Mouse (Mus musculus): ENCODE data around the gene Xntrpc. TPM values are rescaled to one million over a fixed set of nuclear protein-coding genes. Genes with fewer than 3 reads are reported as not detected.

Xntrpc gene
- polyA plus RNA-seq, 1 experiment: 0.18 TPM

- no peak for TF ChIP-seq GATA1 (IDR thresholded peaks at IDR 0.05; ENCODE audit: low read length)
These were observed 42.7 kb downstream of the Xntrpc start for GRCm38 (mm10) chr7:102108206-102108605.

- no peak for TF ChIP-seq GATA1 (IDR thresholded peaks at IDR 0.05; ENCODE audit: low read length)
These were observed 43.7 kb downstream of the Xntrpc start, which contains the start of gene Art5 for GRCm38 (mm10) chr7:102109171-102109570. Gene Art5 (minus strand): TSS chr7:102109489.

DNA sequence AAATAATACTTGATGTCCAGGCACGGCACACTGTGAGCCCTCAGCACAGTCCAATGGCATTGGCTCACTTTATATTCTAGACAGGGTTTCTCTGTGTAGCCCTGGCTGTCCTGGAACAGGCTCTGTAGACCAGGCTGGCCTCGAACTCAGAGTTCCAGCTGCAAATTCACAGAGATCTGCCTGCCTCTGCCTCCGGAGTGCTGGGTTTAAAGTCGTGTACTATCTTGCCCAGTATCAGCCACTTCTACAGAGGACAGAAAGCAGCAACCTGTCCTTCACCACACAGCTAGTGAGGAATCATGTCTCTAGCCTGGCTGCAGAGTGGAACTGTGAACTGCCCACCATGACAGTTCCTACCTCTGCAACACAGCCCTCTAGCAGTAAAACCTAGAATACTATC, 44.2 kb downstream of the Xntrpc start:
- no peak for TF ChIP-seq GATA1 (IDR thresholded peaks at IDR 0.05; ENCODE audit: low read length)

DNA sequence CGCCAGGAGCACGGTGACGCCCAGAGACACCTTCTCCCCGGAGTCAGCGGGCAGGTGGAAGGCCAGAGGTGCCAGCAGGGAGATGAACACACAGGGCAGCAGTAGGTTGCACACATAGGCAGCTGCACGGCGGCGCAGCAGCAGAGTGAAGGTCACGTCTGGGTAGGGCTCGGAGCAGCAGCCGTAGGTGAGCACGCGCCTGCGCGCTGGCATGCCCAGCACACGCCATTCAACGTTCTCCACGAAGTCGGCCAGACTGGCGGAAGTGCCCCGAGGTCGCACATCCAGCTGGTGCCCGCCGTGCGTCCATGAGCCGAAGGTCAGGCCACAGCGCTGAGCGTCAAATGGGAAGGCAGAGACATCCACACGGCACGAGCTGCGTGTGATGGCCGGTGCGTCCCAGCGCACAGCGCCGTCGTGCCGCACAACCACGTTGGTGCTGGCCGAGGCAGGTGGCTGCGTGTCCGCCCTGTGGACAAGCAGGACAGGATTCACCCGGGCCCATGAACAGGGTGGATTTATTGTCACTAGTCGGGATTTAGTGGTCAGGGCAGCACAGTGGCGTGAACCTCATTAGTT, 47.7 kb downstream of the Xntrpc start:
- no peak for TF ChIP-seq GATA1 (IDR thresholded peaks at IDR 0.05; ENCODE audit: low read length)

DNA sequence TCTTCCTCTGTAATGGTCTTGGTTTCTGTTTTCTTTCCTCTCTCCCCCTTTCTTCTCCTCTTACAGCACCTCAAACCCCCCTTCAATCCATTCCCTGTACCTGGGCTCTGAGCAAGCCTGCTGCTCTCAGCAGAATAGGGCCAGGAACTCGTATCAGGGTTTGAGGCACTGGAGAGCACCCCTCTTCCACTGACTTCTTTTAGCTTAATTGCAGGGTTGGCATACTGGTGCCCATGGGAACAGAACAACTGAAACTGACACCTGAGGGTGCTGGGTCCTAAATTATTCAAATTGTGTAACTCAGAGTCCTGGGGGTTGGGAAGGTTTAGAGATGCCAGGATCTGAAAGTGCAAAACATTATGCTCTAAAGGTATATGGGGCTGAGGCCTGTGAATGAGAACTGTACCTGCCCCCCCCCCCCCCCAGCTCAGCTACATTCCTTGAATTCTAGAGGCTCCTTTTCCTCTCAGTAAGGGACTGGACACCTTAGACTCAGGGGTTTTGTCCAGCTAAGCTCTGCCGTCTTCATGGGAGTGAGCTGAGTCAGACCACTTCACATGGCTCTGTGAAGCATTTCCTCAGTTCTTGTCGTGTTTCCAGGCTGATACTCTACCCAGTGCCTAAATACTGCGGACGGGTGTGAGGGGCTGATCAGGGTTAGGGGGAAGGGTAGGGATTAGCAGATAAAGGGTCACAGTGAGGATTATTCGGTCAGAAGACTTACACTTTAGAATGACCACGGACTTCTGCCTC, 51.2 kb downstream of the Xntrpc start, which contains the start of gene Chrna10:
Gene Chrna10, minus strand, starts transcription at position 250 of the 753 bp plus-strand sequence.
- TF ChIP-seq GATA1 (IDR thresholded peaks at IDR 0.05; ENCODE audit: low read length): no peak

DNA sequence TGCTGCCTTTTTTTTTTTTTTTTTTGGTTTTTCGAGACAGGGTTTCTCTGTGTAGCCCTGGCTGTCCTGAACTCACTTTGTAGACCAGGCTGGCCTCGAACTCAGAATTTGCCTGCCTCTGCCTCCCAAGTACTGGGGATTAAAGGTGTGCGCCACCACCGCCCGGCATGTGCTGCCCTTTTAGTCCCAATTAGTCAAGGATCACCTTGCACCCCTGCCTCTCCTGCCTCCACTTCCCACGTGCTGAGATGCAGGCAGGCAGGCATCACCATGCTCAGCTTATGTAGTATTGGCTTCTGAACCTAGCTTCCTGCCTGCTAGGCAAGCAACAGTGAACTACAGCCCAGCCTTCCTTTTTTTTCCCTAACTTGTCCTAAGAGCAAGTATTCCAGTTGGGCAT, 51.9 kb downstream of the Xntrpc start:
- no peak for TF ChIP-seq GATA1 (IDR thresholded peaks at IDR 0.05; ENCODE audit: low read length)

- TF ChIP-seq GATA1 (IDR thresholded peaks at IDR 0.05; ENCODE audit: low read length): no peak
These were observed 54.8 kb downstream of the Xntrpc start for GRCm38 (mm10) chr7:102120326-102120725.

- TF ChIP-seq GATA1 (IDR thresholded peaks at IDR 0.05; ENCODE audit: low read length): no peak
These were observed 66.9 kb downstream of the Xntrpc start for GRCm38 (mm10) chr7:102132395-102132794.

DNA sequence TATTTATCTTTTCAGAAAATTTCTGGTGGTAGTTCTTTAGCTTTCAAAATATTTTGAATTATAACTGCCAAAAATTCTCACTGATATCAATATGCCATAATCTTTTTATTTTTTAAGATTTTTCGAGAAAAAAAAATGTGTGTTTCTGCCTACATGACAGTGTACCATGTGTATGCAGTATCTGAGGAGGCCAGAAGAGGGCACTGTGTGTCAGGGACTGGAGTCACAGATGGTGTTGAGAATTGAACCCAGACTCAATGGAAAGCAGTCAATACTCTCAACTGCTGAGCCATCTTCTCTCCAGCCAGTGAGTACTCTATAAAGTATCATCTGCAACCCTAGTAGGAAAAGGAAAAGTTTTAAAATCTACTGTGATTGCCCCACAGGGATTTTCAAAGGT, 72.0 kb downstream of the Xntrpc start:
- TF ChIP-seq GATA1 (IDR thresholded peaks at IDR 0.05; ENCODE audit: low read length): no peak

DNA sequence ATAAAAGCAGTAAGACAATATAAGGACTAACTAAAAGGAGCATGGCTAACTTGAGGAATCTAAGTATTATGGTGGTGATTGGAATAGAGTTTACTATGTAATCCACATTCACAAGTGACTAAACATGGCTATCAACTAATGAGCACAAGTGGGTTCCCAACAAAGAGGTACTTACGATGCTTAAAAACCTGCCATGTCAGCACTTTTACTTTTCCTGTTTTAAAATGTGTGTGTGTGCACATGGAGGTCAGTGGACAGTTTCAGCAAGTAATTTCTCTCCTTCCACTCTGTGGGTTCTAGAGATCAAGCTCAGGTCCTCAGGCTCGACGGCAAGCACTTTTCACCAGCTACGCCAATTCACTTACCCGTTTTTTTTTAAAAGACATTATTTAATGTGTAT, 72.4 kb downstream of the Xntrpc start:
- no peak for TF ChIP-seq GATA1 (IDR thresholded peaks at IDR 0.05; ENCODE audit: low read length)

Other genes with a start within 250 kb of the Xntrpc start
- not detected in 2 replicates for gene Phox2a, start 247.4 kb upstream of the Xntrpc start, polyA plus RNA-seq (2012)
- 63.1 and 84.0 TPM in 2 replicates for gene Inppl1, start 227.5 kb upstream of the Xntrpc start, polyA plus RNA-seq (2012)
- not detected in 2 replicates for gene Folr2, start 208.5 kb upstream of the Xntrpc start, polyA plus RNA-seq (2012)
- 24.0 and 25.7 TPM in 2 replicates for gene Anapc15, start 202.0 kb upstream of the Xntrpc start, polyA plus RNA-seq (2012)
- gene Folr1, start 194.9 kb upstream of the Xntrpc start, polyA plus RNA-seq (2012): not detected in 2 replicates
- gene Lamtor1, start 159.8 kb upstream of the Xntrpc start, polyA plus RNA-seq (2012): 141 and 146 TPM in 2 replicates
- not detected in 2 replicates for gene Tomt, start 159.4 kb upstream of the Xntrpc start, polyA plus RNA-seq (2012)
- 0.21 and 0.38 TPM in 2 replicates for gene Lrrc51, start 131.8 kb upstream of the Xntrpc start, polyA plus RNA-seq (2012)
- 110 and 127 TPM in 2 replicates for gene Numa1, start 131.6 kb upstream of the Xntrpc start, polyA plus RNA-seq (2012)
- gene Il18bp, start 47.0 kb upstream of the Xntrpc start, polyA plus RNA-seq (2012): 0.93 and 1.7 TPM in 2 replicates
- gene Rnf121, start 244 bp upstream of the Xntrpc start, polyA plus RNA-seq (2012): 2.2 and 3.5 TPM in 2 replicates
- gene Xndc1, start 202 bp upstream of the Xntrpc start, polyA plus RNA-seq (2012): 26.7 and 29.3 TPM in 2 replicates
- not detected in 2 replicates for gene Trpc2, start 17.4 kb downstream of the Xntrpc start, polyA plus RNA-seq (2012)
- gene Art1, start 36.0 kb downstream of the Xntrpc start, polyA plus RNA-seq (2012): not detected in 2 replicates
- gene Art5, start 43.8 kb downstream of the Xntrpc start, polyA plus RNA-seq (2012): 0.14 TPM in 1 of 2 replicates, not detected in the other
- not detected in 2 replicates for gene Chrna10, start 51.1 kb downstream of the Xntrpc start, polyA plus RNA-seq (2012)
- gene Nup98, start 144.5 kb downstream of the Xntrpc start, polyA plus RNA-seq (2012): 8.8 and 11.1 TPM in 2 replicates
- 15.1 and 18.9 TPM in 2 replicates for gene Pgap2, start 144.5 kb downstream of the Xntrpc start, polyA plus RNA-seq (2012)
- 178 and 323 TPM in 2 replicates for gene Rhog, start 190.3 kb downstream of the Xntrpc start, polyA plus RNA-seq (2012)
- 16.1 and 42.3 TPM in 2 replicates for gene Stim1, start 202.1 kb downstream of the Xntrpc start, polyA plus RNA-seq (2012)